In the genomic region with DNA sequence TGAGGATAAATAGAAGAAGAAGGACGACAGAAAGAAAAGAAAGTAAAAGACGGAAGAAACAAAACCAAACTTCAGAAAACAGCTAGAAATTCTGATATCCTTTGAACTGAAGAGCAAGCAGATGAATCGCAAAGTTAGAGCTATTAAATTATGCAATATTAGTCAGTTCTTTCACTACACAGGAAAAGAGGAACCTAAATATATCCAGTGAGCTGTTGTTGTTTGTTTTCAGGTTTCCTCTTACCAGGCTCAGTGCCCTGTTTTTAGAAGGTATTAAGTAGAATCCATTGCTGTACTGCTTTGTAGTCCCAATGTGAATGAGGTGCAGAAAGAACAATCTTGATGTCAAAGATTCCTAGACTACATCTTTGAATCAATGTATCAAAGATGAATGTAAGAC, we compare ENCODE assay signal across 18 mouse cellular contexts.
A peak's percentile ranks its signal among the peaks of the same experiment; 100 is the strongest.
DNase-seq lines count a peak whose midpoint lies in the region; ATAC-seq lines count a peak whose summit lies in the region.
"Had no signal": no experiment of that assay in that cellular context is flagged by ENCODE, and none has a peak within 500 bp of the region (broad histone marks: within the 10 kb centered on the region; RNA-seq: fewer than 3 reads in every experiment).

No protein-coding gene starts in this region.

- peak; percentile 86 for ATAC-seq in megakaryocyte, adult 5-6 weeks (ENCODE audit: poor library complexity, severe bottlenecking)
- ATAC-seq: forebrain, embryonic 14.5 days; intestine, postnatal 0 days had no signal

- DNase-seq in 416B (ENCODE audit: low read depth) (peak; percentile 57), MEL-GATA-1-ER (ENCODE audit: extremely low read depth, low read depth) (peak; percentile 7)
- no peak for DNase-seq in adrenal gland, adult 18-20 months (ENCODE audit: low spot score in 2 of 2)
- no peak for DNase-seq in B cell, adult 2 months
- DNase-seq in embryo, embryonic 11 days = no peak
- DNase-seq: adrenal gland, postnatal 10 days; cerebellum, adult 11 months; cerebellum, adult 2 months; cerebellum, adult 9-11 months; cerebellum, postnatal 25 days; gastrocnemius, postnatal 25 days; heart, adult 2 months; heart, postnatal 14 days; heart, postnatal 4 days; kidney, adult 2 months had no signal

Comparison
In these comparisons a context has a peak if more than half of its experiments do, and no peak if none do; other contexts are left out.
1. DNase-seq: peak in 416B (single experiment) and MEL-GATA-1-ER (single experiment); none in adrenal gland, adult 18-20 months (0 of 2), B cell, adult 2 months (0 of 2) and embryo, embryonic 11 days (single experiment).